Mouse (Mus musculus): Measurements from ENCODE around the gene Sh3kbp1. TPM values are rescaled to one million over a fixed set of nuclear protein-coding genes. Genes with fewer than 3 reads are reported as not detected.

Gene Sh3kbp1
- polyA plus RNA-seq, 1 experiment from 2014 or later, result 36.1 TPM

DNA sequence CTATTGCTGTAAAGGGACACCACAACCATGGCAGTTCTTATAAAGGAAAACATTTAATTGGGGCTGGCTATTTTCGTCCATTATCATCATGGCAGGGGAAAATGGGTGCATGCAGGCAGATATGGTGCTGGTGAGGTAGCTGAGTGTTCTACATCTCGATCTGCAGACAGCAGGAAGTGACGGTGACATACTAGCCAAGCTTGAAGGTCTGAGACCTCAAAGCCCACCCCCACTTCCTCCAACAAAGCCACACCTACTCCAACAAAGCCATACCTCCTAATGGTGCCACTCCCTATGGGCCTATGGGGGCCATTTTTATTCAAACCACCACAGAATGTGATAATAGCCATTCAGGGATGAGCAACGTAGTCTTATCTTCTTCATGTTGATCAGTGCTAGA, 59.8 kb downstream of the Sh3kbp1 start:
- no peaks in the 10 kb centered on the region for H3K4me1 ChIP-seq
- no peak overlapping the region for H3K4me3 ChIP-seq
- H3K9ac ChIP-seq (replicated peaks), result no peak overlapping the region
- H3K27ac ChIP-seq (replicated peaks), result no peak overlapping the region
- ATAC-seq (ENCODE audit: low FRiP score, low read depth), result no peak
- H3K4me2 ChIP-seq (replicated peaks), result no peak overlapping the region
- H3K36me3 ChIP-seq, result no peaks in the 10 kb centered on the region
- H3K9me3 ChIP-seq, result no peaks in the 10 kb centered on the region
- 86% methylated on average over 4 of the region's 4 CpGs for WGBS
- peaks cover 32% of the 10 kb centered on the region for H3K27me3 ChIP-seq

GRCm38 (mm10) chrX:159688698-159689097, 61.6 kb downstream of the Sh3kbp1 start:
- no peaks in the 10 kb centered on the region for H3K4me1 ChIP-seq
- H3K9ac ChIP-seq (replicated peaks), result no peak overlapping the region
- no peak overlapping the region for H3K4me3 ChIP-seq
- WGBS, result 90% methylated on average over 5 of the region's 5 CpGs
- H3K4me2 ChIP-seq (replicated peaks), result no peak overlapping the region
- H3K9me3 ChIP-seq, result no peaks in the 10 kb centered on the region
- no peaks in the 10 kb centered on the region for H3K36me3 ChIP-seq
- no peak overlapping the region for H3K27ac ChIP-seq (replicated peaks)
- peaks cover 32% of the 10 kb centered on the region for H3K27me3 ChIP-seq
- no peak for ATAC-seq (ENCODE audit: low FRiP score, low read depth)

GRCm38 (mm10) chrX:159689785-159690416, 62.8 kb downstream of the Sh3kbp1 start:
- H3K4me1 ChIP-seq, result no peaks in the 10 kb centered on the region
- no peak overlapping the region for H3K27ac ChIP-seq (replicated peaks)
- no peaks in the 10 kb centered on the region for H3K36me3 ChIP-seq
- H3K9me3 ChIP-seq, result no peaks in the 10 kb centered on the region
- H3K4me2 ChIP-seq (replicated peaks), result no peak overlapping the region
- H3K9ac ChIP-seq (replicated peaks), result no peak overlapping the region
- no peak for ATAC-seq (ENCODE audit: low FRiP score, low read depth)
- WGBS, result 81% methylated on average over 10 of the region's 10 CpGs
- no peak overlapping the region for H3K4me3 ChIP-seq
- H3K27me3 ChIP-seq, result peaks cover 28% of the 10 kb centered on the region

- Histone ChIP-seq H3K9ac (replicated peaks) (no peak overlapping the region), H3K9me3 (no peaks in the 10 kb centered on the region), H3K4me2 (replicated peaks) (no peak overlapping the region), H3K27ac (replicated peaks) (no peak overlapping the region), H3K36me3 (no peaks in the 10 kb centered on the region), H3K4me1 (no peaks in the 10 kb centered on the region), H3K4me3 (no peak overlapping the region), H3K27me3 (peaks cover 30% of the 10 kb centered on the region)
- WGBS, result 86% methylated on average over 5 of the region's 5 CpGs
- ATAC-seq (ENCODE audit: low FRiP score, low read depth), result no peak
Observed at GRCm38 (mm10) chrX:159693126-159693525, 66.1 kb downstream of the Sh3kbp1 start.

DNA sequence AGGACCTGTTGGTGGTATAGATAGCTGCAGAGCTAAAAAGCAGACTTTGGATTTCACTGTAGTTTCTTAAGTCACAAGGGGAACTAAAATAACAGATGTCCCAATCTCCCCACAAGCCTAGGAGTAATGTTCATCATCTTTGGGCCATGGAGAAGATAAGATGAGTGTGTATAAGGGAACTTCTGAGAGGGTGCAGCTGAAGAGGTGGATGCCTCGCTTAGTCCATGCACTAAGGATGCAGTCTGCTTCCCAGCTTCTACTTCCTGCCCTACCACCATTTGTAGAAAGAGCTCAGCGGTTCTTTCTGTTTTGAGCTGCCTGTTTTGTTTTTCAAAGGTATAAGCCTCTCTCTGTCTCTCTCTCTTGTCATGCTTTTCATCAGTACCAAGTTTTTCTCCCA, 69.5 kb downstream of the Sh3kbp1 start:
- Histone ChIP-seq H3K27me3 (peaks cover 24% of the 10 kb centered on the region; the same call in 1 of the 2 replicates), H3K9me3 (no peaks in the 10 kb centered on the region), H3K4me3 (no peak overlapping the region), H3K9ac (replicated peaks) (no peak overlapping the region), H3K4me2 (replicated peaks) (no peak overlapping the region), H3K27ac (replicated peaks) (no peak overlapping the region), H3K36me3 (no peaks in the 10 kb centered on the region), H3K4me1 (no peaks in the 10 kb centered on the region)
- 47% methylated on average over 2 of the region's 2 CpGs for WGBS
- ATAC-seq (ENCODE audit: low FRiP score, low read depth), result no peak

GRCm38 (mm10) chrX:159697030-159697454, 70.0 kb downstream of the Sh3kbp1 start:
- Histone ChIP-seq H3K4me3 (no peak overlapping the region), H3K36me3 (no peaks in the 10 kb centered on the region), H3K4me1 (no peaks in the 10 kb centered on the region), H3K4me2 (replicated peaks) (no peak overlapping the region), H3K27me3 (peaks cover 27% of the 10 kb centered on the region; the same call in 1 of the 2 replicates), H3K9me3 (no peaks in the 10 kb centered on the region), H3K27ac (replicated peaks) (no peak overlapping the region), H3K9ac (replicated peaks) (no peak overlapping the region)
- no peak for ATAC-seq (ENCODE audit: low FRiP score, low read depth)
- 21% methylated on average over 4 of the region's 4 CpGs for WGBS

GRCm38 (mm10) chrX:159702850-159703249, 75.8 kb downstream of the Sh3kbp1 start:
- Histone ChIP-seq H3K27me3 (peaks cover 32% of the 10 kb centered on the region; the same call in 1 of the 2 replicates), H3K4me1 (no peaks in the 10 kb centered on the region), H3K27ac (replicated peaks) (no peak overlapping the region), H3K9me3 (no peaks in the 10 kb centered on the region), H3K4me3 (no peak overlapping the region), H3K4me2 (replicated peaks) (no peak overlapping the region), H3K9ac (replicated peaks) (no peak overlapping the region), H3K36me3 (no peaks in the 10 kb centered on the region)
- 87% methylated on average over 2 of the region's 2 CpGs for WGBS
- ATAC-seq (ENCODE audit: low FRiP score, low read depth), result no peak

DNA sequence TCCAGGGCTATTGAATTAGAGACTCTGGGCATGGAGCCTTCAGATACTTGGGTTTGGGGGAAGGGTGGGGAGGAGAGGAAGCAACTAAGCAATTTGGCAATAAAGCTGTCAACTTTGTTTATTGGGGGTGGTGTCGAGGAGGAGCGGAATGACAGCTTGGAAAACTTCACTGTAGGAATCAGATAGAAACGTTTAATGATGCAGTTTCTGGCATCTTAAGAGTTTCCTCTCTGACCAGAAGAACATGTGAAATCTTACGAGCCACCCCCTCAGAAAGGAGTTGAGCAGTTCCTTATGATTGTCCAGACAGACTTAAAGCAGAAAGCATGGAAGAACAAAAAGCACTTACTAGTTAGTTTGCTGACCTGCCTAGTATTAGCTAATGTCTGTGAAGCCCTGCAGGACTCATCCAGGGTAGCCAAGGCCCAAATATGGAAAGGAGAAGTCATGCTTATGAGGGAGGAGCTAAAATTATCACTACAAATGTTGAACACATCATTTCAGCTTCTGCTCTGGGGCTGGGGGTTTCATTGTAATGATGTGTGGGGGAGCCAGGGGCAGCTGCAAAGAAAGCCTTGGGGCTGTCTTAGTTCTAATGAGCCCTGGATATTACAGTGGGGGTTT, 77.4 kb downstream of the Sh3kbp1 start:
- 83% methylated on average over 4 of the region's 4 CpGs for WGBS
- peaks cover 5% of the 10 kb centered on the region; the same call in 1 of the 2 replicates for H3K4me1 ChIP-seq
- no peak overlapping the region for H3K9ac ChIP-seq (replicated peaks)
- H3K27ac ChIP-seq (replicated peaks), result no peak overlapping the region
- H3K36me3 ChIP-seq, result no peaks in the 10 kb centered on the region
- no peak overlapping the region for H3K4me2 ChIP-seq (replicated peaks)
- ATAC-seq (ENCODE audit: low FRiP score, low read depth), result no peak
- H3K4me3 ChIP-seq, result no peak overlapping the region
- H3K27me3 ChIP-seq, result peaks cover 41% of the 10 kb centered on the region; the same call in 1 of the 2 replicates
- no peaks in the 10 kb centered on the region for H3K9me3 ChIP-seq

- no peak overlapping the region for H3K27ac ChIP-seq (replicated peaks)
- H3K4me2 ChIP-seq (replicated peaks), result no peak overlapping the region
- peaks cover 46% of the 10 kb centered on the region; the same call in 1 of the 2 replicates for H3K27me3 ChIP-seq
- peaks cover 5% of the 10 kb centered on the region; the same call in 1 of the 2 replicates for H3K4me1 ChIP-seq
- WGBS, result 84% methylated on average over 2 of the region's 2 CpGs
- H3K4me3 ChIP-seq, result no peak overlapping the region
- no peak overlapping the region for H3K9ac ChIP-seq (replicated peaks)
- no peaks in the 10 kb centered on the region for H3K36me3 ChIP-seq
- no peak for ATAC-seq (ENCODE audit: low FRiP score, low read depth)
- H3K9me3 ChIP-seq, result no peaks in the 10 kb centered on the region
Observed at GRCm38 (mm10) chrX:159705412-159705811, 78.3 kb downstream of the Sh3kbp1 start.

- H3K27me3 ChIP-seq, result peaks cover 61% of the 10 kb centered on the region; the same call in 1 of the 2 replicates
Observed at GRCm38 (mm10) chrX:159708076-159708830, 81.2 kb downstream of the Sh3kbp1 start.

DNA sequence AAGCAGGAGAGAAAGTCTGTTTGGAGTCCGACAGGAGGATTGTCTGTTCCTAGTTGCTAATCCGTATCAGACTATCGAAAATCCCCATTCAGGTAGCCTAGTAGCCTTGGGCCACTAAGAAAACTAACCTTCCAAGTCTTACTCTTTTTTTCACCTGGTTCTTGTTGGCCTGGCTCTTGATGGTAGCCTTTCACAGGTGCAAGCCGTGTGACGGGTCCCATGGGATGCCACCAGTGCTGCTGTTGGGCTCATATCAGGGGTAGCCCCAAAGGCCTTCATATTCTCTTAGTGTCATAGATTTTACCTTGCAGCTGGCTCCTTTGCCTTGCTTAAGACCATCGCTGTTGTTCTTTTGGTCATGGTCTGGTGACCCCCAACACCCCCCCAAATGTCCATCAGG, 82.2 kb downstream of the Sh3kbp1 start:
- no peaks in the 10 kb centered on the region for H3K9me3 ChIP-seq
- no peak for ATAC-seq (ENCODE audit: low FRiP score, low read depth)
- WGBS, result 86% methylated on average over 6 of the region's 6 CpGs
- H3K27me3 ChIP-seq, result peaks cover 60% of the 10 kb centered on the region
- H3K36me3 ChIP-seq, result no peaks in the 10 kb centered on the region
- H3K4me2 ChIP-seq (replicated peaks), result no peak overlapping the region
- H3K4me1 ChIP-seq, result peaks cover 5% of the 10 kb centered on the region; the same call in 1 of the 2 replicates
- no peak overlapping the region for H3K4me3 ChIP-seq
- H3K27ac ChIP-seq (replicated peaks), result no peak overlapping the region
- no peak overlapping the region for H3K9ac ChIP-seq (replicated peaks)

More at GRCm38 (mm10) chrX:159708076-159708830, 81.2 kb downstream of the Sh3kbp1 start:
- Histone ChIP-seq H3K4me1 (peaks cover 5% of the 10 kb centered on the region; the same call in 1 of the 2 replicates), H3K36me3 (no peaks in the 10 kb centered on the region), H3K27ac (replicated peaks) (peak overlapping the region; percentile 46), H3K4me3 (no peak overlapping the region), H3K4me2 (replicated peaks) (0 out of 2 replicates have a peak overlapping the region, but pooled peaks have one; percentile 17), H3K9ac (replicated peaks) (no peak overlapping the region), H3K9me3 (no peaks in the 10 kb centered on the region)
- WGBS, result 33% methylated on average over 8 of the region's 8 CpGs
- ATAC-seq (ENCODE audit: low FRiP score, low read depth), result peak; percentile 66

Data from midbrain, embryonic 12.5 days (tissue).